Mouse (Mus musculus) erythroblast, embryonic 14.5 days (primary cell): ENCODE measurements around the gene Klhl29.

Experiments used
- GATA1 ChIP-seq: IDR thresholded peaks from 2 replicates; pipeline ENCODE4 v1.6.1; 2012; ENCODE audit warnings: low read length, inconsistent platforms, mixed read lengths
- TAL1 ChIP-seq: IDR thresholded peaks from 3 replicates; pipeline ENCODE4 v1.6.1; 2012; ENCODE audit warnings: low read length, inconsistent platforms, mixed read lengths

- no peak for TF ChIP-seq GATA1
- no peak for TF ChIP-seq TAL1
These were observed 209.3 kb downstream of the Klhl29 start for GRCm38 (mm10) chr12:5166141-5166540.
